Mouse (Mus musculus) embryonic facial prominence, embryonic 14.5 days (tissue): ENCODE data around the gene Ttc41. TPM values are rescaled to one million over a fixed set of nuclear protein-coding genes. Genes with fewer than 3 reads are reported as not detected.

Experiments
- ATAC-seq: fragments of 200-750 bp; cut with Nextera tagmentation; 2 replicates; pipeline ENCODE4 v1.8.0; 2017; ENCODE audit warnings: low read depth, moderate number of reproducible peaks, moderate TSS enrichment
- DNase-seq: peaks from one replicate; pipeline ENCODE4 v3.0.0-alpha.2; 2015; ENCODE audit warnings: low spot score
- H3K27ac ChIP-seq: fragments of 300-500 bp; sonication (generic); replicated peaks from 2 replicates; pipeline ENCODE4 v1.5.1; 2014; ENCODE audit warnings: low read depth, mild to moderate bottlenecking, low read length, moderate library complexity
- H3K27me3 ChIP-seq: fragments of 300-500 bp; sonication (generic); replicated peaks from 2 replicates; pipeline ENCODE4 v1.6.1; 2014; ENCODE audit warnings: low read length; ENCODE audit not compliant: control insufficient read depth, insufficient read depth
- H3K36me3 ChIP-seq: fragments of 300-500 bp; sonication (generic); 2 replicates; pipeline ENCODE4 v1.6.1; 2014; ENCODE audit warnings: low read length, mixed read lengths; ENCODE audit not compliant: control insufficient read depth, insufficient read depth
- H3K4me1 ChIP-seq: fragments of 300-500 bp; sonication (generic); 2 replicates; pipeline ENCODE4 v1.6.1; 2014; ENCODE audit warnings: antibody characterized with exemption, low read length; ENCODE audit not compliant: control insufficient read depth, insufficient read depth
- H3K4me2 ChIP-seq: fragments of 300-500 bp; sonication (generic); 2 replicates; pipeline ENCODE4 v1.6.1; 2014; ENCODE audit warnings: low read depth, mild to moderate bottlenecking, low read length, moderate library complexity, mixed read lengths
- H3K4me3 ChIP-seq: fragments of 300-500 bp; sonication (generic); 2 replicates; pipeline ENCODE4 v1.5.1; 2014; ENCODE audit warnings: low read depth, mild to moderate bottlenecking, low read length
- H3K9ac ChIP-seq: fragments of 300-500 bp; sonication (generic); 2 replicates; pipeline ENCODE4 v1.6.1; 2014; ENCODE audit warnings: low read depth, mild to moderate bottlenecking, low read length, moderate library complexity, mixed read lengths
- H3K9me3 ChIP-seq: fragments of 300-500 bp; sonication (generic); 2 replicates; pipeline ENCODE4 v1.6.1; 2016; ENCODE audit warnings: low read length; ENCODE audit not compliant: control insufficient read depth
- WGBS: fragments of 180-500 bp; shearing (Covaris S2); extraction: QIAGEN DNeasy Blood & Tissue Kit; methylation state at CpG from one replicate; pipeline ENCODE4 v1.1.7; 2014; 5-methylcytosine and 5-hydroxymethylcytosine counted together
- polyA plus RNA-seq: library from polyadenylated mRNA; unstranded; fragments of >200 nt; fragmentation: Nextera tagmentation; extraction: Ambion mirVana; gene quantifications from 2 replicates; pipeline ENCODE4 v1.2.1, GENCODE M21; 2014

Ttc41 gene
- polyA plus RNA-seq, 1 experiment from 2014 or later: 1.1 TPM

DNA sequence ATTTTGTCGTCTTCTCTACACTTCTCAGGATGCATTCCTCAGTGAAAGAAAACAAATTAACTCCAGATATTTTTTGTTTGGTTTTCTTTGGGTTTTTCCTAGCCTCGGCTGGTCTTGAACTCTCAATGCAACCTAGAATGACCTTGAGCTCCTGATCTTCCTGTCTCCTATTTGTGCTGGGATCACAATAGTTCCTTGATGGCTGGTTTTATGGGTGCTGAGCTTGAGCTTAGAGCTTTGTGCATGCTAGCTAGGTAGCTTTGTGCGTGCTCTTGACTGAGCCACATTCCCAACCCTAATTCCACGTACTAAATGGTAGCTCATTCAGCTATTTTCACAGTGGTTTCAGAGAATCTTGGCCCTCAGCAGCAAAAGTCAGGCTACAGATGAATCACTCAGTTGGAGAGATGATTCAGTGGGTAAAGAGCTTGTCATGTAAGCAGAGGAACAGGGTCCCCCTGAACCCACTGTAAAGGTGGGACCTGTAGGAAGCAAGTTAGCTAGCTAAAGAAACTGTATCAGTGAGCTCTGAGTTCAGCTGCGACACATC lies 78.6 kb downstream of the Ttc41 start:
- Histone ChIP-seq H3K36me3 (no peaks in the 10 kb centered on the region), H3K9me3 (no peaks in the 10 kb centered on the region), H3K4me2 (no peak overlapping the region), H3K9ac (no peak overlapping the region), H3K4me1 (peaks cover 9% of the 10 kb centered on the region), H3K27ac (no peak overlapping the region), H3K27me3 (no peaks in the 10 kb centered on the region), H3K4me3 (no peak overlapping the region)
- no peak for DNase-seq
- WGBS: 75% methylated on average over 5 of the region's 5 CpGs
- no peak for ATAC-seq

DNA sequence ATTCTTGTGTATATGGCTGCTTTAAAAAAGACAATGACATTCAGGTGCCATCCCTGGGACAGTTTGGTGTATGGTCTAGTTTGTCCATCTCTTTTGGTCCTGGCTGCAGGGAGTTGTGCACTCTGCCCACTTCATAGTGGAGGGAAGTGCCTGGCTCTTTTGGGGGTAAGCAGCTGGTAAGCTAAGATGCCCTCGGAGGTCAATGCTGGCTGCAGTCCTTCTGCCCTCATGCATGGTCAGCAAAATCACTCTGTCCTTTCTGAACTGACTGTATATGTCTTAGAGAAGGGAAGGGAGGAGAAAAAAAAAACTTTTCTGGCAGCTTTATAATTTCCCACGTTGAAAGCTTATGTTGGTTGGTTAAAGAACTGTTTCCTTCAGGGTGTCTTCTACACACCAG lies 79.8 kb downstream of the Ttc41 start:
- no peaks in the 10 kb centered on the region for H3K36me3 ChIP-seq
- no peak for ATAC-seq

DNA sequence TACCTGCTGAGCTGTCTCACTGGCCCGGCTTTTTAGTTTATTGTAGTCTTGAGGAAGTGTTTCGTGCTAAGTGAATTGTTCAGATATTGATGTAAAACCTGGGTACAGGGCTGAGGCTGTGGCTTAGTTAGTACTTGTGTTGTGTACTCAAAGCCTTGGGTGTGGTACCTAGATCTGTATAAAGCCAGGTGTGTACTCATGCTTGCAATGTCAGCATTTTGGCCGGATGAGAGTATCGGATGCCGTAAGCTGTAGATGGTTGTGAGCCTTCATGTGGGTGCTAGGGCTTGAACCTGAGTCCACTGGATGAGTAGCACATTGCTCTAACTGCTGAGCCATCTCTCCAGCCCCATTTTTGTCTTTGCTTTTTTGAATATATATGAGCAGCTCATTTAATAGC lies 80.5 kb downstream of the Ttc41 start:
- H3K4me3 ChIP-seq: no peak overlapping the region
- WGBS: 96% methylated on average over 5 of the region's 5 CpGs
- H3K27me3 ChIP-seq: no peaks in the 10 kb centered on the region

More for the DNA sequence above, 79.8 kb downstream of the Ttc41 start:
- no peak overlapping the region for H3K4me2 ChIP-seq
- peaks cover 2% of the 10 kb centered on the region for H3K4me1 ChIP-seq
- no peak for DNase-seq
- 71% methylated on average over 2 of the region's 2 CpGs for WGBS
- H3K9ac ChIP-seq: no peak overlapping the region
- H3K4me3 ChIP-seq: no peak overlapping the region
- no peaks in the 10 kb centered on the region for H3K27me3 ChIP-seq
- H3K9me3 ChIP-seq: no peaks in the 10 kb centered on the region
- no peak overlapping the region for H3K27ac ChIP-seq

GRCm38 (mm10) chr10:86788193-86788592 lies 82.6 kb downstream of the Ttc41 start:
- WGBS: 31% methylated on average over 5 of the region's 5 CpGs
- no peaks in the 10 kb centered on the region for H3K36me3 ChIP-seq
- no peak overlapping the region for H3K4me2 ChIP-seq
- H3K9me3 ChIP-seq: no peaks in the 10 kb centered on the region
- ATAC-seq (0 out of 2 replicates have a peak, but pooled peaks have one; percentile 51), DNase-seq (peak; percentile 22)
- no peak overlapping the region for H3K4me3 ChIP-seq
- no peak overlapping the region for H3K9ac ChIP-seq
- H3K27ac ChIP-seq: no peak overlapping the region
- H3K4me1 ChIP-seq: peaks cover 2% of the 10 kb centered on the region; the same call in 1 of the 2 replicates
- H3K27me3 ChIP-seq: no peaks in the 10 kb centered on the region

More for the DNA sequence above, 80.5 kb downstream of the Ttc41 start:
- Histone ChIP-seq H3K4me1 (peaks cover 2% of the 10 kb centered on the region), H3K27ac (no peak overlapping the region), H3K9ac (no peak overlapping the region), H3K4me2 (no peak overlapping the region), H3K9me3 (no peaks in the 10 kb centered on the region), H3K36me3 (no peaks in the 10 kb centered on the region)
- no peak for ATAC-seq
- no peak for DNase-seq

- Histone ChIP-seq H3K4me3 (no peak overlapping the region), H3K4me1 (peaks cover 2% of the 10 kb centered on the region; the same call in 1 of the 2 replicates), H3K36me3 (no peaks in the 10 kb centered on the region), H3K9ac (no peak overlapping the region), H3K27me3 (no peaks in the 10 kb centered on the region), H3K27ac (no peak overlapping the region), H3K4me2 (no peak overlapping the region), H3K9me3 (no peaks in the 10 kb centered on the region)
- no peak for ATAC-seq
- no peak for DNase-seq
- 73% methylated on average over 7 of the region's 7 CpGs for WGBS
Measured at GRCm38 (mm10) chr10:86789146-86789672, 83.6 kb downstream of the Ttc41 start.

- DNase-seq: no peak
- Histone ChIP-seq H3K27me3 (no peaks in the 10 kb centered on the region), H3K4me1 (peaks cover 2% of the 10 kb centered on the region; the same call in 1 of the 2 replicates), H3K4me2 (no peak overlapping the region), H3K36me3 (no peaks in the 10 kb centered on the region), H3K9me3 (no peaks in the 10 kb centered on the region), H3K4me3 (no peak overlapping the region), H3K27ac (no peak overlapping the region), H3K9ac (no peak overlapping the region)
- 0 out of 2 replicates have a peak, but pooled peaks have one; percentile 21 for ATAC-seq
- WGBS: 57% methylated on average over 7 of the region's 7 CpGs
Measured at GRCm38 (mm10) chr10:86791507-86792184, 86.0 kb downstream of the Ttc41 start.

- Histone ChIP-seq H3K27me3 (no peaks in the 10 kb centered on the region), H3K9ac (no peak overlapping the region), H3K4me1 (peaks cover 2% of the 10 kb centered on the region; the same call in 1 of the 2 replicates), H3K27ac (no peak overlapping the region), H3K4me3 (no peak overlapping the region), H3K9me3 (no peaks in the 10 kb centered on the region), H3K36me3 (no peaks in the 10 kb centered on the region), H3K4me2 (no peak overlapping the region)
- WGBS: 49% methylated on average over 2 of the region's 2 CpGs
- DNase-seq (no peak), ATAC-seq (no peak)
Measured at GRCm38 (mm10) chr10:86793509-86793951, 87.9 kb downstream of the Ttc41 start.

DNA sequence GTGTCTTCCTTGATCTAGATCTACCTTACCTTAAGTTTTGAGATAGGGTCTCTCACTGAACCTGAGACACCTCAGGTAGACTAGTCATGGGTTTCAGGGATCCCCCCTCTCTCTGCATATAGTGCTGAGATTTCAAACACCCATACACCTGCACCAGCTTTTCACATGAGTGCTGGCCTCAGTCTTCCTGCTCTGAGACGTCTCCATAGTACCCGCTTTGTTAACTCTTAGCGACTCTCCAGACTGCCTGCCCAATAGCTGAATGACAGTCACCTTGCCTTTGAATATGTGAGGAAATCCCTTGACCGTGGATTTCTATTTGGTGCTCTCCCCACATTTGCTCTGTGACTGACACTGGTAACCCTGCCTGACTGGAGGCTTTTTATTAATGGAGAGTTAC lies 88.6 kb downstream of the Ttc41 start:
- 92% methylated on average over 4 of the region's 4 CpGs for WGBS
- Histone ChIP-seq H3K4me1 (no peaks in the 10 kb centered on the region), H3K9me3 (no peaks in the 10 kb centered on the region), H3K9ac (no peak overlapping the region), H3K4me3 (no peak overlapping the region), H3K27me3 (no peaks in the 10 kb centered on the region), H3K36me3 (no peaks in the 10 kb centered on the region), H3K27ac (no peak overlapping the region), H3K4me2 (no peak overlapping the region)
- DNase-seq (no peak), ATAC-seq (no peak)
